Mouse (Mus musculus): ENCODE measurements around the gene Map3k7cl. TPM values are rescaled to one million over a fixed set of nuclear protein-coding genes. Genes with fewer than 3 reads are reported as not detected.

The Map3k7cl gene
- polyA plus RNA-seq, 1 experiment from 2014 or later: 0.09 TPM

- H3K27ac ChIP-seq (ENCODE audit: low read length): no peak overlapping the region
- no peaks in the 10 kb centered on the region for H3K4me1 ChIP-seq (ENCODE audit: control insufficient read depth, low read depth, low read length)
- H3K4me3 ChIP-seq (ENCODE audit: low read depth, low read length): no peak overlapping the region
- no peak for ATAC-seq (ENCODE audit: low read depth)
- H3K9me3 ChIP-seq (replicated peaks; ENCODE audit: control insufficient read depth, low read length): no peaks in the 10 kb centered on the region
- H3K4me2 ChIP-seq (ENCODE audit: low read depth, low read length): no peak overlapping the region
- no peaks in the 10 kb centered on the region for H3K36me3 ChIP-seq (ENCODE audit: control insufficient read depth, insufficient read depth)
- H3K27me3 ChIP-seq (ENCODE audit: control insufficient read depth, insufficient read depth, low read depth, low read length): no peaks in the 10 kb centered on the region
- 74% methylated on average over 7 of the region's 7 CpGs for WGBS (ENCODE audit: insufficient replicate concordance)
- H3K9ac ChIP-seq (ENCODE audit: low read depth, low read length): no peak overlapping the region
Measured at GRCm38 (mm10) chr16:87578881-87579280, 25.8 kb downstream of the Map3k7cl start.

GRCm38 (mm10) chr16:87579462-87579861 lies 26.3 kb downstream of the Map3k7cl start:
- no peaks in the 10 kb centered on the region for H3K9me3 ChIP-seq (replicated peaks; ENCODE audit: control insufficient read depth, low read length)
- H3K27me3 ChIP-seq (ENCODE audit: control insufficient read depth, insufficient read depth, low read depth, low read length): no peaks in the 10 kb centered on the region
- H3K4me2 ChIP-seq (ENCODE audit: low read depth, low read length): no peak overlapping the region
- H3K27ac ChIP-seq (ENCODE audit: low read length): no peak overlapping the region
- 78% methylated on average over 14 of the region's 14 CpGs for WGBS (ENCODE audit: insufficient replicate concordance)
- no peak for ATAC-seq (ENCODE audit: low read depth)
- H3K9ac ChIP-seq (ENCODE audit: low read depth, low read length): no peak overlapping the region
- no peaks in the 10 kb centered on the region for H3K36me3 ChIP-seq (ENCODE audit: control insufficient read depth, insufficient read depth)
- no peak overlapping the region for H3K4me3 ChIP-seq (ENCODE audit: low read depth, low read length)
- no peaks in the 10 kb centered on the region for H3K4me1 ChIP-seq (ENCODE audit: control insufficient read depth, low read depth, low read length)

- Histone ChIP-seq H3K9me3 (replicated peaks; ENCODE audit: control insufficient read depth, low read length) (no peaks in the 10 kb centered on the region), H3K36me3 (ENCODE audit: control insufficient read depth, insufficient read depth) (no peaks in the 10 kb centered on the region), H3K4me1 (ENCODE audit: control insufficient read depth, low read depth, low read length) (no peaks in the 10 kb centered on the region), H3K4me2 (ENCODE audit: low read depth, low read length) (no peak overlapping the region), H3K27me3 (ENCODE audit: control insufficient read depth, insufficient read depth, low read depth, low read length) (no peaks in the 10 kb centered on the region), H3K4me3 (ENCODE audit: low read depth, low read length) (no peak overlapping the region), H3K9ac (ENCODE audit: low read depth, low read length) (no peak overlapping the region), H3K27ac (ENCODE audit: low read length) (no peak overlapping the region)
- 59% methylated on average over 6 of the region's 6 CpGs for WGBS (ENCODE audit: insufficient replicate concordance)
- ATAC-seq (ENCODE audit: low read depth): no peak
Measured at GRCm38 (mm10) chr16:87582776-87583175, 29.6 kb downstream of the Map3k7cl start.

GRCm38 (mm10) chr16:87584618-87585017 lies 31.5 kb downstream of the Map3k7cl start:
- H3K9me3 ChIP-seq (replicated peaks; ENCODE audit: control insufficient read depth, low read length): no peaks in the 10 kb centered on the region
- no peak overlapping the region for H3K9ac ChIP-seq (ENCODE audit: low read depth, low read length)
- no peak overlapping the region for H3K27ac ChIP-seq (ENCODE audit: low read length)
- 68% methylated on average over 7 of the region's 7 CpGs for WGBS (ENCODE audit: insufficient replicate concordance)
- H3K4me1 ChIP-seq (ENCODE audit: control insufficient read depth, low read depth, low read length): no peaks in the 10 kb centered on the region
- H3K36me3 ChIP-seq (ENCODE audit: control insufficient read depth, insufficient read depth): no peaks in the 10 kb centered on the region
- H3K4me3 ChIP-seq (ENCODE audit: low read depth, low read length): no peak overlapping the region
- no peaks in the 10 kb centered on the region for H3K27me3 ChIP-seq (ENCODE audit: control insufficient read depth, insufficient read depth, low read depth, low read length)
- no peak overlapping the region for H3K4me2 ChIP-seq (ENCODE audit: low read depth, low read length)
- no peak for ATAC-seq (ENCODE audit: low read depth)

- H3K27ac ChIP-seq (ENCODE audit: low read length): no peak overlapping the region
- H3K27me3 ChIP-seq (ENCODE audit: control insufficient read depth, insufficient read depth, low read depth, low read length): no peaks in the 10 kb centered on the region
- H3K4me3 ChIP-seq (ENCODE audit: low read depth, low read length): no peak overlapping the region
- no peak overlapping the region for H3K9ac ChIP-seq (ENCODE audit: low read depth, low read length)
- 36% methylated on average over 8 of the region's 8 CpGs for WGBS (ENCODE audit: insufficient replicate concordance)
- no peak for ATAC-seq (ENCODE audit: low read depth)
- no peaks in the 10 kb centered on the region for H3K36me3 ChIP-seq (ENCODE audit: control insufficient read depth, insufficient read depth)
- H3K4me2 ChIP-seq (ENCODE audit: low read depth, low read length): no peak overlapping the region
- no peaks in the 10 kb centered on the region for H3K4me1 ChIP-seq (ENCODE audit: control insufficient read depth, low read depth, low read length)
- no peaks in the 10 kb centered on the region for H3K9me3 ChIP-seq (replicated peaks; ENCODE audit: control insufficient read depth, low read length)
Measured at GRCm38 (mm10) chr16:87585548-87586262, 32.6 kb downstream of the Map3k7cl start.

- H3K27me3 ChIP-seq (ENCODE audit: control insufficient read depth, insufficient read depth, low read depth, low read length): no peaks in the 10 kb centered on the region
- no peaks in the 10 kb centered on the region for H3K4me1 ChIP-seq (ENCODE audit: control insufficient read depth, low read depth, low read length)
- no peak overlapping the region for H3K27ac ChIP-seq (ENCODE audit: low read length)
- no peaks in the 10 kb centered on the region for H3K36me3 ChIP-seq (ENCODE audit: control insufficient read depth, insufficient read depth)
- H3K9ac ChIP-seq (ENCODE audit: low read depth, low read length): no peak overlapping the region
- no peak overlapping the region for H3K4me2 ChIP-seq (ENCODE audit: low read depth, low read length)
- no peak overlapping the region for H3K4me3 ChIP-seq (ENCODE audit: low read depth, low read length)
- WGBS (ENCODE audit: insufficient replicate concordance): 82% methylated on average over 8 of the region's 8 CpGs
- H3K9me3 ChIP-seq (replicated peaks; ENCODE audit: control insufficient read depth, low read length): no peaks in the 10 kb centered on the region
- no peak for ATAC-seq (ENCODE audit: low read depth)
Measured at GRCm38 (mm10) chr16:87587843-87588242, 34.7 kb downstream of the Map3k7cl start.

- H3K36me3 ChIP-seq (ENCODE audit: control insufficient read depth, insufficient read depth): no peaks in the 10 kb centered on the region
- H3K9ac ChIP-seq (ENCODE audit: low read depth, low read length): no peak overlapping the region
- no peaks in the 10 kb centered on the region; the same call in 1 of the 2 replicates for H3K4me1 ChIP-seq (ENCODE audit: control insufficient read depth, low read depth, low read length)
- ATAC-seq (ENCODE audit: low read depth): no peak
- no peak overlapping the region for H3K27ac ChIP-seq (ENCODE audit: low read length)
- H3K9me3 ChIP-seq (replicated peaks; ENCODE audit: control insufficient read depth, low read length): no peaks in the 10 kb centered on the region
- no peaks in the 10 kb centered on the region for H3K27me3 ChIP-seq (ENCODE audit: control insufficient read depth, insufficient read depth, low read depth, low read length)
- no peak overlapping the region for H3K4me3 ChIP-seq (ENCODE audit: low read depth, low read length)
- 65% methylated on average over 10 of the region's 10 CpGs for WGBS (ENCODE audit: insufficient replicate concordance)
- no peak overlapping the region for H3K4me2 ChIP-seq (ENCODE audit: low read depth, low read length)
Measured at GRCm38 (mm10) chr16:87594145-87594544, 41.0 kb downstream of the Map3k7cl start.

- Histone ChIP-seq H3K4me3 (ENCODE audit: low read depth, low read length) (no peak overlapping the region), H3K27me3 (ENCODE audit: control insufficient read depth, insufficient read depth, low read depth, low read length) (no peaks in the 10 kb centered on the region), H3K9ac (ENCODE audit: low read depth, low read length) (no peak overlapping the region), H3K9me3 (replicated peaks; ENCODE audit: control insufficient read depth, low read length) (no peaks in the 10 kb centered on the region), H3K27ac (ENCODE audit: low read length) (no peak overlapping the region), H3K4me1 (ENCODE audit: control insufficient read depth, low read depth, low read length) (no peaks in the 10 kb centered on the region; the same call in 1 of the 2 replicates), H3K36me3 (ENCODE audit: control insufficient read depth, insufficient read depth) (no peaks in the 10 kb centered on the region), H3K4me2 (ENCODE audit: low read depth, low read length) (no peak overlapping the region)
- WGBS (ENCODE audit: insufficient replicate concordance): 69% methylated on average over 10 of the region's 12 CpGs
- ATAC-seq (ENCODE audit: low read depth): no peak
Measured at GRCm38 (mm10) chr16:87595149-87595548, 42.0 kb downstream of the Map3k7cl start.

GRCm38 (mm10) chr16:87602717-87603526 lies 49.8 kb downstream of the Map3k7cl start:
- Histone ChIP-seq H3K4me2 (ENCODE audit: low read depth, low read length) (no peak overlapping the region), H3K27ac (ENCODE audit: low read length) (no peak overlapping the region), H3K4me3 (ENCODE audit: low read depth, low read length) (no peak overlapping the region), H3K27me3 (ENCODE audit: control insufficient read depth, insufficient read depth, low read depth, low read length) (no peaks in the 10 kb centered on the region), H3K36me3 (ENCODE audit: control insufficient read depth, insufficient read depth) (no peaks in the 10 kb centered on the region), H3K4me1 (ENCODE audit: control insufficient read depth, low read depth, low read length) (no peaks in the 10 kb centered on the region), H3K9me3 (replicated peaks; ENCODE audit: control insufficient read depth, low read length) (no peaks in the 10 kb centered on the region), H3K9ac (ENCODE audit: low read depth, low read length) (no peak overlapping the region)
- ATAC-seq (ENCODE audit: low read depth): no peak
- WGBS (ENCODE audit: insufficient replicate concordance): 48% methylated on average over 17 of the region's 17 CpGs

All from liver, embryonic 16.5 days (tissue).